Mouse (Mus musculus): ENCODE data around the gene Trappc10. TPM values are rescaled to one million over a fixed set of nuclear protein-coding genes. Genes with fewer than 3 reads are reported as not detected.

Gene Trappc10
- polyA plus RNA-seq, 1 experiment from 2014 or later: 10.2 TPM

Other genes starting within 250 kb of the Trappc10 start
- gene Pfkl, start 234.6 kb downstream of the Trappc10 start, polyA plus RNA-seq (2015; fragmentation: Nextera tagmentation; extraction: Ambion mirVana): 167 and 185 TPM in 2 replicates
- not detected in 2 replicates for gene Dnmt3l, start 202.7 kb downstream of the Trappc10 start, polyA plus RNA-seq (2015; fragmentation: Nextera tagmentation; extraction: Ambion mirVana)
- gene Aire, start 201.0 kb downstream of the Trappc10 start, polyA plus RNA-seq (2015; fragmentation: Nextera tagmentation; extraction: Ambion mirVana): 0.16 and 1.5 TPM in 2 replicates
- gene Icosl, start 175.3 kb downstream of the Trappc10 start, polyA plus RNA-seq (2015; fragmentation: Nextera tagmentation; extraction: Ambion mirVana): 1.5 and 2.9 TPM in 2 replicates
- 57.8 and 61.4 TPM in 2 replicates for gene D10Jhu81e, start 74.9 kb downstream of the Trappc10 start, polyA plus RNA-seq (2015; fragmentation: Nextera tagmentation; extraction: Ambion mirVana)
- gene Pwp2, start 59.5 kb downstream of the Trappc10 start, polyA plus RNA-seq (2015; fragmentation: Nextera tagmentation; extraction: Ambion mirVana): 9.1 and 14.1 TPM in 2 replicates
- 54.2 and 67.6 TPM in 2 replicates for gene Agpat3, start 107.8 kb upstream of the Trappc10 start, polyA plus RNA-seq (2015; fragmentation: Nextera tagmentation; extraction: Ambion mirVana)
- 202 and 247 TPM in 2 replicates for gene Rrp1, start 168.4 kb upstream of the Trappc10 start, polyA plus RNA-seq (2015; fragmentation: Nextera tagmentation; extraction: Ambion mirVana)
- gene Cstb, start 181.0 kb upstream of the Trappc10 start, polyA plus RNA-seq (2015; fragmentation: Nextera tagmentation; extraction: Ambion mirVana): 114 and 160 TPM in 2 replicates
- gene Pdxk, start 220.3 kb upstream of the Trappc10 start, polyA plus RNA-seq (2015; fragmentation: Nextera tagmentation; extraction: Ambion mirVana): 4.6 and 8.7 TPM in 2 replicates